Mouse (Mus musculus) kidney, embryonic 14.5 days (tissue): Measurements from ENCODE around the gene Mfsd5. TPM values are rescaled to one million over a fixed set of nuclear protein-coding genes. Genes with fewer than 3 reads are reported as not detected.

Experiments used
- ATAC-seq: fragments of 200-750 bp; cut with Nextera tagmentation; 2 replicates; pipeline ENCODE4 v1.8.0; 2017; ENCODE audit warnings: moderate number of reproducible peaks, mild to moderate bottlenecking, moderate TSS enrichment, moderate library complexity; ENCODE audit not compliant: low FRiP score, low TSS enrichment
- H3K27ac ChIP-seq: fragments of 300-500 bp; sonication (generic); 2 replicates; pipeline ENCODE4 v1.5.1; 2014; ENCODE audit warnings: low read depth, mild to moderate bottlenecking, low read length, moderate library complexity, mixed read lengths
- H3K27me3 ChIP-seq: fragments of 300-500 bp; sonication (generic); 2 replicates; pipeline ENCODE4 v1.6.1; 2014; ENCODE audit warnings: mild to moderate bottlenecking, low read length; ENCODE audit not compliant: control insufficient read depth, insufficient read depth
- H3K36me3 ChIP-seq: fragments of 300-500 bp; sonication (generic); 2 replicates; pipeline ENCODE4 v1.6.1; 2014; ENCODE audit warnings: low read length, mixed read lengths; ENCODE audit not compliant: control insufficient read depth, insufficient read depth
- H3K4me1 ChIP-seq: fragments of 300-500 bp; sonication (generic); 2 replicates; pipeline ENCODE4 v1.6.1; 2014; ENCODE audit warnings: low read length, mixed read lengths; ENCODE audit not compliant: control insufficient read depth, insufficient read depth
- H3K4me2 ChIP-seq: fragments of 300-500 bp; sonication (generic); replicated peaks from 2 replicates; pipeline ENCODE4 v1.6.1; 2014; ENCODE audit warnings: low read depth, mild to moderate bottlenecking, low read length
- H3K4me3 ChIP-seq: fragments of 300-500 bp; sonication (generic); 2 replicates; pipeline ENCODE4 v1.5.1; 2014; ENCODE audit warnings: mild to moderate bottlenecking, low read length
- H3K9ac ChIP-seq: fragments of 300-500 bp; sonication (generic); 2 replicates; pipeline ENCODE4 v1.6.1; 2014; ENCODE audit warnings: low read depth, mild to moderate bottlenecking, low read length, moderate library complexity
- H3K9me3 ChIP-seq: fragments of 300-500 bp; sonication (generic); 2 replicates; pipeline ENCODE4 v1.6.1; 2016; ENCODE audit warnings: low read length; ENCODE audit not compliant: control insufficient read depth
- WGBS: fragments of 180-500 bp; shearing (Covaris S2); extraction: QIAGEN DNeasy Blood & Tissue Kit; methylation state at CpG from one replicate; pipeline ENCODE4 v1.1.7; 2014; 5-methylcytosine and 5-hydroxymethylcytosine counted together
- polyA plus RNA-seq: library from polyadenylated mRNA; unstranded; fragments of >200 nt; fragmentation: Nextera tagmentation; extraction: Ambion mirVana; gene quantifications from 2 replicates; pipeline ENCODE4 v1.2.1, GENCODE M21; 2014

Mfsd5 gene
- polyA plus RNA-seq, 1 experiment from 2014 or later: 65.3 TPM

DNA sequence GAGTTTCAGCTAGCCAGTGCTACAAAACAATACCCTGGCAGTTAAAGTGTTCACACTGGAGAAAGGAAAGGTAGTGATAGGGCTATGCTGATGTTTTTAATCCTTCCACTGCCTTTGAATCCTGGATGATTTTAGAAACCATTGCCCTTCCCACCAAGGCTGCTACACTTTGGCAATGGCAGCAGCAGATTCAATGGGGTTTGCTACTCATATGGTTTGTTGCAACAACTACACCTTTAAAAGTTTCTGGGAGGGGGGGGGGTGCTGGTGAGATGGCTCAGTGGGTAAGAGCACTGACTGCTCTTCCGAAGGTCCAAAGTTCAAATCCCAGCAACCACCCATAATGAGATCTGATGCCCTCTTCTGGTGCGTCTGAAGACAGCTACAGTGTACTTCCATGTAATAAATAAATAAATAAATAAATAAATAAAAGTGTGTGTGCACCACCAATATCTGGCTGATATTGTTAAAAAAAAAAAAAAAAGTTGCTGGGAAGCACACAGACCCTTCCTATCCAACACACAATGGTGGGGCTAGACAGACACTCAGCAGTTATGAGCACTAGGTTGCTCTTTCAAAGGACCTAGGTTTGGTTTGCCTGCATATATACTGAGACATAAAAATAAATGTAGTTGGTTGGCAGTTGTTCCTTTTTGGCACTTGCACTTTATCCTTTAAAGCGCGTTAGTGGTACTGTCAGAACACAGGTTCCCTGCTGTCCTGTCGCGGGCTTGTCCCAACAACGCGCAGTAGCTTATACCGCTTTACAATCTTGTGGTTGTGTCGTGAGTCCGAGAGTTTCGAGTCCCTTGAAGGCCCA, 45.6 kb downstream of the Mfsd5 start:
- Histone ChIP-seq H3K27ac (no peak overlapping the region), H3K9ac (no peak overlapping the region), H3K27me3 (no peaks in the 10 kb centered on the region), H3K4me1 (peaks cover 12% of the 10 kb centered on the region), H3K9me3 (no peaks in the 10 kb centered on the region), H3K4me2 (peak overlapping the region; percentile 42; the same call in 1 of the 2 replicates), H3K4me3 (no peak overlapping the region), H3K36me3 (peaks cover 63% of the 10 kb centered on the region)
- ATAC-seq: no peak
- 71% methylated on average over 12 of the region's 12 CpGs for WGBS

DNA sequence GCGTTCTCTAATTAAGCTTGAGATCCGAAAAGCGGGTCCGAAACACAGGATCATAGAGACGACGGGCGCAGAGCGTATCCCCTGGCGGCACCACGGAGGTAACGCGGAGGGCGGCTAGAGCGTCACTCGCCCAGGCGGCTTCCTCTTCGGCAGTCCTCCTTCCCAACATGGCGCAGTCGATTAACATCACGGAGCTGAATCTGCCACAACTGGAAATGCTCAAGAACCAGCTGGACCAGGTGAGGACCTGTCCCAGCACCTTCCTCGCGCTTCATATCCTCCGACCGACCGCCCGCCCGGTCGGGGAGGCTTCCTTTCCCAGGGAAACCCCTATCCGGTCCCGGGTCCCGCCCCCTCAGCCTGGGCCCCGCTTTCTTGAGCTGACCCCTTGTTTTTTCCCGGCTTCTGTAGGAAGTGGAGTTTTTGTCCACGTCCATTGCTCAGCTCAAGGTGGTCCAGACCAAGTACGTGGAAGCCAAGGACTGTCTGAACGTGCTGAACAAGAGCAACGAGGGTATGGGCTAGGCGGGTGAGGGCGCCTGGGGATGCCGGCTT, 46.8 kb downstream of the Mfsd5 start, which contains the start of gene Pfdn5:
Gene Pfdn5 (plus strand): TSS at position 95 of the 555 bp plus-strand sequence.
- peaks cover 57% of the 10 kb centered on the region for H3K36me3 ChIP-seq
- H3K27me3 ChIP-seq: no peaks in the 10 kb centered on the region
- peak within 1 kb of the TSS; percentile 83 for H3K4me2 ChIP-seq
- H3K4me3 ChIP-seq: peak within 1 kb of the TSS; percentile 68
- H3K9me3 ChIP-seq: no peaks in the 10 kb centered on the region
- H3K9ac ChIP-seq: peak within 1 kb of the TSS; percentile 81
- under 1% methylated on average over 40 of the region's 40 CpGs for WGBS
- H3K4me1 ChIP-seq: peaks cover 14% of the 10 kb centered on the region
- H3K27ac ChIP-seq: peak within 1 kb of the TSS; percentile 74
- peak; percentile 91 for ATAC-seq

DNA sequence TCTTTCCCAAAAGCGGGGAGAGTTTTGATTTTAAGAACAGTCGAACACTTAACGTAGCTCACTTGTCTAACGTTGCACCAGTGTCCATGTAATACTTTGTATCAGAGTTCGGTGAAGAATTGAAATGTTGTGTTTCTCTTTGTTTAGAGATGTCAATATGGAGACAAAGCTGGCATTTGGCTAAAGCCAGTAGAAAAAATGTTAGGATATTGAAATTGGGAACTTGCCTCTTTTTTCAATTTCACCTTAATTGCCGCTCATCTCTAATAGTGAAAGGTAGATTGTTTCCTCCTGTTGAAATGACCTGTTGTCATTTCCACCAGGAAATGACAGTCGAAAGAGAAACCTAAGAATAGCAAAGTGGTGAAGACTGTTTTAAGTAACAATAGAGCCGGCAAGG, 47.6 kb downstream of the Mfsd5 start:
- H3K27me3 ChIP-seq: no peaks in the 10 kb centered on the region
- ATAC-seq: no peak
- H3K4me2 ChIP-seq: peak overlapping the region; percentile 83
- peaks cover 18% of the 10 kb centered on the region for H3K4me1 ChIP-seq
- 60% methylated on average over 8 of the region's 8 CpGs for WGBS
- H3K36me3 ChIP-seq: peaks cover 49% of the 10 kb centered on the region
- no peaks in the 10 kb centered on the region for H3K9me3 ChIP-seq
- H3K27ac ChIP-seq: peak overlapping the region; percentile 74; the same call in 1 of the 2 replicates
- H3K9ac ChIP-seq: peak overlapping the region; percentile 81
- peak overlapping the region; percentile 68 for H3K4me3 ChIP-seq

Other genes starting within 250 kb of the Mfsd5 start
- 85.1 and 139 TPM in 2 replicates for gene Eif4b, start 205.7 kb upstream of the Mfsd5 start, polyA plus RNA-seq
- gene Tns2, start 179.0 kb upstream of the Mfsd5 start, polyA plus RNA-seq: 39.1 and 46.6 TPM in 2 replicates
- gene Spryd3, start 143.2 kb upstream of the Mfsd5 start, polyA plus RNA-seq: 9.0 and 11.1 TPM in 2 replicates
- gene Igfbp6, start 135.1 kb upstream of the Mfsd5 start, polyA plus RNA-seq: 24.0 and 27.1 TPM in 2 replicates
- gene Soat2, start 128.9 kb upstream of the Mfsd5 start, polyA plus RNA-seq: 0.11 and 0.28 TPM in 2 replicates
- 30.1 and 59.9 TPM in 2 replicates for gene Zfp740, start 76.2 kb upstream of the Mfsd5 start, polyA plus RNA-seq
- 50.6 and 68.1 TPM in 2 replicates for gene Csad, start 74.7 kb upstream of the Mfsd5 start, polyA plus RNA-seq
- gene Itgb7, start 47.5 kb upstream of the Mfsd5 start, polyA plus RNA-seq: 1.1 and 1.7 TPM in 2 replicates
- gene Rarg, start 21.9 kb upstream of the Mfsd5 start, polyA plus RNA-seq: 17.9 and 23.9 TPM in 2 replicates
- gene Gm9918, start 8.9 kb upstream of the Mfsd5 start, polyA plus RNA-seq: 0.37 and 0.84 TPM in 2 replicates
- 33.6 and 35.2 TPM in 2 replicates for gene Espl1, start 16.8 kb downstream of the Mfsd5 start, polyA plus RNA-seq
- 481 and 576 TPM in 2 replicates for gene Pfdn5, start 46.7 kb downstream of the Mfsd5 start, polyA plus RNA-seq
- gene Myg1, start 52.3 kb downstream of the Mfsd5 start, polyA plus RNA-seq: 117 and 129 TPM in 2 replicates
- 73.3 and 84.7 TPM in 2 replicates for gene Aaas, start 71.3 kb downstream of the Mfsd5 start, polyA plus RNA-seq
- gene Sp7, start 87.7 kb downstream of the Mfsd5 start, polyA plus RNA-seq: 1.0 and 2.0 TPM in 2 replicates
- 16.5 and 16.8 TPM in 2 replicates for gene Sp1, start 126.7 kb downstream of the Mfsd5 start, polyA plus RNA-seq
- 0.51 and 0.95 TPM in 2 replicates for gene Amhr2, start 165.9 kb downstream of the Mfsd5 start, polyA plus RNA-seq
- 87.7 and 92.6 TPM in 2 replicates for gene Prr13, start 179.6 kb downstream of the Mfsd5 start, polyA plus RNA-seq
- gene Pcbp2, start 191.1 kb downstream of the Mfsd5 start, polyA plus RNA-seq: 305 and 373 TPM in 2 replicates
- gene Gm10337, start 224.3 kb downstream of the Mfsd5 start, polyA plus RNA-seq: not detected in 2 replicates
- 12.2 and 14.8 TPM in 2 replicates for gene Map3k12, start 237.6 kb downstream of the Mfsd5 start, polyA plus RNA-seq
- gene Tarbp2, start 238.7 kb downstream of the Mfsd5 start, polyA plus RNA-seq: 80.4 and 89.1 TPM in 2 replicates
- 2.7 and 3.5 TPM in 2 replicates for gene Npff, start 245.5 kb downstream of the Mfsd5 start, polyA plus RNA-seq